Mouse (Mus musculus) cerebellum, postnatal 36 days (tissue): ENCODE measurements around the gene Prkcsh.

ENCODE experiments used
- DNase-seq, 2 experiments: peaks; one replicate each; pipeline ENCODE4 v3.0.0; 2021 to 2022; ENCODE audit warnings: mixed read lengths in 2 of 2

Prkcsh gene

DNA sequence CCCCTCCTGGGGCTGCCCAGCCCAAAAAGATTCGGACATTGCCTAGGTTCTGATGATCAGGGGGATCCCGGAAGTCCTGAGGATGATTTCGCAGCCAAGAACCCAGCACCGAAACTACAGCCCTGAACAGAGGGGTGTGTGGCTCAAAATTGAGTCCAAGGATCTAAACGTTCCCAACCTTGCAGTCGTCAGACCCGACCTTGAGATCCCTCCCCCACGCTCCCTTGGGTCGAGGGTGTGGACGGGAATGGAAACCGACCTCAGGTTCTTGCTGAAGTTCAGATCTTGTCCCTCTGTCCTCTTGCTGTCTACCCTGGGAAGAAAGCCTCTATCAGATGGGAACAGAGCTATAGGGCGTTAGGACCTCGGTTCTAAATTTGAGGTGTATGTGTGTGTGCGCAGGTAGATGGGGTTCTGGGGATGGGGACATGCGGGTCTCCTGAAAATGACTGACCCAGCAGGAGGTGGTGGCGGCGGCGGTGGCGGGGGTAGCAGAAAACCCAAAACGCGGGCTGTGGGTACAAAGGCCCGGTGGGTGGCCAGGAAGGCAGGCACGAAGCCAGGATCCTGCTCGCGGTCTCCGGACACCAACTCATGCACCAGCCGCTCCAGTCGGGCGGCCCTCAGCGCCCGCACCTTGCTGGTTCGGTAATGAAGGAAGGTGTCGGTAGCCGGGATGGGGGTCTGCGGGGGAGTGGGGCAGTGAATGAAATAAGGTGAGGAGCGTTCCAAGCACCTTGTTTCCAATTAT lies 14.8 kb upstream of the Prkcsh start:
- DNase-seq = peak; percentile 73 to 76

DNA sequence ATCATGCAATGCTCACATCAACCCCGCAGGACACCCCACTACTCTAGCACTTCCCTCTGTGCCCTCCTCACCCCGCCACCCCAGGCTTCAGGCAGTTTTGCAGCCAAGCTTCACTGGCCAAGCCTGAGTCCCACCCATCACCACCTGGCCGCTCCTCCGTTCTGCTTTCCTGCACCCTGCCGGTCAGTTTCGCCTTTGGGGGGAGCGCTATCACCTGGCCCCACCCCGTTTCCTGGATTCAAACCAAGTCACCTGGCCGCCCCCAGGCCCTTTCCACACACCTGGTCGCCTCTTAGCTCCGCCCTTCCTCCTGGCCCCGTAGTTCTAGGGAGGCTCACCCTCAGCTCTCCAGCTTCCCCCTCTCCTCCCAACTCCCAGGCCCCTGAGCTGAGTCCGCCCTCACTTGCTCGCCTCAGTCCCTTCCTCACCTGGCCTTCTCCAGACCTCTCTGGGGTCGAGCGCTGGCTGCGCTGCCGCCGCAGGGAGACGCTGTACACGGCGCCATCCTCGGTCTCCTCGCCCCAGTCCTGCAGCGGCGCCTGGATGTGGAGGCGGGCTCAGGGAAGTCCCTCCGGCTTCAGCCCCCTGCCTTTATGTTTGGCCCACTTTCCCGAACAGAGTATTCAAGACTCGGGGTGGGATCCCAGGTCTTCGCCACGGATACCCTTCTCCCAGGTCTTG lies 14.0 kb upstream of the Prkcsh start:
- DNase-seq = peak; percentile 65 to 73

DNA sequence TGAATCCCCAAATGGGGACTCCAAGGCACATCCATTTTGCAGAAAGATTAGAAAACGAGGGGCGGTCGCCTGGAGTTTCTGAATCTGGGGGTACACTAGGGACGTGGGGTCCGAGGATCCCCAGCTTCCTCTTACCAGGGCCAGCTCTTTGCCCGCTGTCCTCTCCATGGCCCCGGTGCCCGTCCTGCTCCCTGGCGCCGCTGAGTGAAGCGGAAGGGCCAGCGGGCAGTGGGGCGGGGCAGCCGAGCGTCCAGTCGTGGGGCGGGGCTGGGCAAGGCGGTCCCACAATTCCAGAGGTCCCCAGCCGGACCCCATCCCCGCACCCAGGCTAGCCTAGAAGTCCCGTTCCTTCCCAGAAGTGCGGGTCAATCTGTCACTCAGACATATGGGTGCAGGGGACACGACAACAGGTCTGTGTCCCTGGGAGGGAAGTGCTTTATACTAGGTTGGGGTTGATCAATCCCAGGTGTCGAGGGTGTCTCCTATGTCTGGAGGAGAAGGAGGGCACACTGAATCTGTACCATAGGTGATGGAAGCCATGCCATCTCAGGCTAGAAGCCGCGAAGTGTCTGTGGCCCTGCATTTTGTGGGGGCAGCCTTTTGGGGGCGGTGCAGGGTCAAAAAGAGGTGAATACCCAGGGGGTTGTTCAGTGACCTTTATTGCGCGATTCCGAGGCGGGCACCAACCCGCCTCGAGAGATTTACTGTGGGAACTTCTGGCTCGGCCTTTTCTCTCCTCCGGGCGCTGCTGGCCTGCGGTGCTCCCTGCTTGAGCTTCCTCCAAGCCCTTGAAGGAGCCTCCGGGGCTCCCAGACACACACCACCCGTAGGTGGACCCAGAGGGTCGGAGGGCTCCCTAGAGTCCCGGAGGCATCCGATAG lies 13.1 kb upstream of the Prkcsh start, which contains the start of gene Rgl3:
TSS of gene Rgl3 (minus strand) at position 217 of the 881 bp plus-strand sequence.
- DNase-seq = peak; percentile 76 to 83

DNA sequence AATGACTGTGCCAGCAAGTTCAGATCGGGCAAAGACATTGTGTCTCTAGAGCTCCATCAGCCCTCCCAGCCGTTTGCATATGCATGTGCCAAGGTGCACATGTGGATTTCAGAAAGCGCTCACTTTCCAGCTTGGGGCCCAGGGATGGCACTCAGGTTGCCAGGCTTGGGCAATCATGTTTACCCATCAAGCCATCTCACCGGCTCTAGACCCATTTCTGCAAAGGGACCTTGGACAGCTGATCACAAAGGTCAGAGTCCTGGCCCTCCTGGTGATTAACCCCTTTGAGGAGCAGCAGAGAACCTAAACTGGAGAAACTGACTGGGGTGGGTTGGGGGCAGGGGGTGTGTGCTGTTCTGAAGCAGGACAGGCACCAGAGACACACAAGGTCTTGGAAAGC lies 10.4 kb upstream of the Prkcsh start:
- no peak for DNase-seq

DNA sequence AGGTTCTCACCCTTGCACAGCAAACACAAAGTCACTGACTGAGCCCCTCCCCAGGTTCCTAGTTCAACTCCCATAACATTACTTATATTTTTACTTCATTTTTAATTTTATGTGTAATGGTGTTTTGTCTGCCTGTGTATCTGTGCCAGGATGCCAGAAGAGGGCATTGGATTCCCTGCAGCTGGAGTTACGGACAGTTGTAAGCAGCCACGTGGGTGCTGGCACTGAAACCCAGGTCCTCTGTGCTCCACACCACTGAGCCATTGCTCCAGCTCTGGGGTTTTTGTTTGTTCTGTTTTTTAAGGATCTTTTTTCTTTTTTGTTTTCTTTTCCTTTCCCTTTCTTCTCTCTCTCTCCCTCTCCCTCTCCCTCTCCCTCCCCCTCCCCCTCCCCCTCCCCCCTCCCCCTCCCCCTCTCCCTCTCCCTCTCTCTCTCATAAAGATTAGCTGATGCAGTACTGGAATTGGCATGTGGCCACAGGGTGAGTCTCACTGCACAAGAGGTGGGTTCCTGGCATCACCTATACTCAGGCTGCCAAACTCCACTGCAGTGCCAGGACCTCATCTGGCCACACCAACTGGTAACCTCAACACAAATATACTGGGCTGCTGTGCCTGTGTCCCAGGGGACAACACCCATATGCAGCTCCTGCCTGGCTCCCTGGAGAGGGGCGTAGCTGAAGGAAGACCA lies 6.3 kb upstream of the Prkcsh start:
- DNase-seq = no peak

DNA sequence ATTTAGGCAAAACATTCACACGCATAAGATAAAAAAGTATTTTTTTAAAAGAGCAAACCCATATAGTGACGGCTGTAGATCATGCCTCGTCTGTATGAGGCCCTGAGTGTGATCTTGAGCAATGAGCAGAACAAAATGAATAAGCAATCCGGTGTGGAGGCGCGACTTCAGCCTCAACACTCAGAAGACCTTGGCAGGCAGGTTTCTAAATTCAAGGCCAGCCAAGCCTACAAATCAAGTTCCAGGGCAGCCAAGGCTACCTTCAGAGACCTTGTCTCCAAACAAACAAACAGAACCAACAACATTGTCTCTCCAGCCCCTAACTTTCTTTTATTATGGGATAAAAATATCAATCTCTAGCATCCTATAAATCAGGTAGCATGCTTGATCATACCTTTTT lies 2.3 kb upstream of the Prkcsh start:
- DNase-seq = no peak

DNA sequence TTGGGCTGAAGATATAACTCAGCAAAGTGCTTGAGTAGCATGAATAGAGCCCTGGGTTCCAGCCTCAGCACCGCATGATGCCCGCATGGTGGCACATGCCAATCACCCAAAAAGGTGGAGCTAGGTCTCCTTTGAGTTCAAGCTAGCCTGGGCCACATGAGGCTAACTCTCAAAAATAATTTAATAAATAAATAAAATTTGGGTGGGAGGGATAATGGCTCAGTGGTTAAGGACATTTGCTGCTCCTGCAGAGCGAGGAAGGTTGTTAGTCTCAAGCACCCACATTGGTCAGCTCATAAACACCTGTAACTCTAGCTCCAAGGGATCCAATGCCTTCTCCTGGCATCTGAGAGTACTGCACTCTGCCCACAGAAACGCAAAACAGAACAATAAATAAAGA lies 973 bp upstream of the Prkcsh start:
- no peak for DNase-seq

DNA sequence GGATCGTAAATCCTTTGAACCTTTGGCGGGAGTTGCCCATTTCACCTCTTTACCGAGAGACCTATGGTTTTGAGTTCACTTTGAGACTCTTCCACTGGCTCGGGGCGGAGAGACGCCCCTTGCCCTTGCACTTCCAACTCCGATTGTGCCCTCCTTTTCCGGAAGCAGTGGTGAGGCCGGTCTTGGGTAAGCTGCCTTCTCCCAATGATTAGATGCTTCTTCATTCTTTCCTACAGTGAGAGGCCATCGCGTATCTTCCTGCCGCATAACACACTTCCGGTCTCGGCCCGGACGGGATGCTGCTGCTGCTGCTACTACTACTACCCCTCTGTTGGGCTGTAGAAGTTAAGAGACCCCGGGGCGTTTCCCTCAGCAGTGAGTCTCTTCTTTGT lies 553 bp downstream of the Prkcsh start:
- no peak for DNase-seq

DNA sequence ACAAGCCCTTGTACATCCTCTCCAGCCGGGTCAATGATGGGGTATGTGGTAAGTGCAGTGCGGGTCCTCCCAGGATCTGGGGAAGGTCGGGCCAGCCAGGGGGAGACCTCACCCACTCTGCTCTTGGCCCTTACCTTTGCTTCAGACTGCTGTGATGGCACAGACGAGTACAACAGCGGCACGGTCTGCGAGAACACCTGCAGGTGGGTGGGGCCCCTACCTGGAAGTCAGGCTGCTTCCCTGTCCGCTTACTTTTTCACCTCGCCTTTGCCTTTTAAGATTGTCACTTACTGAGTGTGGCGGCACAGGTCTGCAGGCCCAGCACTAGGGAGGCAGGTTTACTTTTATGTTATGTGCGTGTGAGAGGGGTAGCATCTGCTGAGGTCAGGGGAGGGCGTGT lies 1.9 kb downstream of the Prkcsh start:
- DNase-seq = no peak

DNA sequence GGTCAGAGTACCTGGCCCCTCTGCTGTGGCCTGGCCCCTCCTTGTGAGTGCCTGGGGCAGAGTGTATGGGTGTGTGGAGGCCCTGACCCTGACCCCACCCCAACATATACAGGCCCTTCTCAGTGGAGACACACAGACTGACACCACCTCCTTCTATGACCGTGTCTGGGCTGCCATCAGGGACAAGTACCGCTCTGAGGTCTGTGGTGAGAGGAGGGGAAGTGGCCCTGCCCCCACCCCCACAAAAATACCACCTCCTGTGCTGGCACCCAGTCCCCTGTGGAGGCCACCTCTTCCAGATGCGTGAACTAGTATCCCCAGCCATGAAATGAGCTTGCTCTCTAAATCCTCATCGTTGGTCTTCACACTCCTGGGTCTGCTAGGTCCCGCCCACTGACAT lies 8.4 kb downstream of the Prkcsh start:
- DNase-seq = no peak

DNA sequence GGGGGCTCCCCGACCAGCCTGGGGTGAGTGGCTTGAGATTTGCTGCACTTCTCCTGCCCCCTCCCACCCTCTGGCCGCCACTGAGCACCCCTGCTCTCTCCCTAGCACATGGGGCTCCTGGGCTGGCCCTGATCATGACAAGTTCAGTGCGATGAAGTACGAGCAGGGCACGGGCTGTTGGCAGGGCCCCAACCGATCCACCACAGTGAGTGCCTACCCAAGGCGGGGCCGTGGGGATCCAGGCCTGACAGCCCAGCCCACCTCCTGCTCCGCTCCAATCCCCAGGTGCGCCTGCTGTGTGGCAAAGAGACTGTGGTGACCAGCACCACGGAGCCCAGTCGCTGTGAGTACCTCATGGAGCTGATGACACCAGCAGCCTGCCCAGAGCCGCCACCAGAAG lies 10.1 kb downstream of the Prkcsh start:
- no peak for DNase-seq

DNA sequence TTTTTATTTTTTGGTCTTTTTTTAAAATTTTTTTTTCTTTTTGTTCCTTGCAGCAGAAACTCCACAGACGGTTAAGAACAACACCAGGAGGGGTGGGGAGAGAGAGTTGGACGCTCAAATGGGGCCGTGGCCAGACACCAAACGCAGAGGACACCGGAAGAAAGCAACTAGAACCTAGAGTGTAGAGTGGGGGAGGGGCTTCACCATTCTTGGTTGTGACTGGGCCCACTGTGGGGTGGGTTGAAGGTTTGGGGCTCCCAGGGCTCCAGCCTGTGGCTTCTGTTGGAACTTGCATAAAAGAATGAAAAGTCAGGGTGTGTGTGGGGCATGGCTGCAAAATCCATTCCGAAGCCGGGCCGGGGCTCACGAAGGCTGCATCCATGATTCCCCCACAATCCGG lies 13.6 kb downstream of the Prkcsh start:
- DNase-seq = no peak

DNA sequence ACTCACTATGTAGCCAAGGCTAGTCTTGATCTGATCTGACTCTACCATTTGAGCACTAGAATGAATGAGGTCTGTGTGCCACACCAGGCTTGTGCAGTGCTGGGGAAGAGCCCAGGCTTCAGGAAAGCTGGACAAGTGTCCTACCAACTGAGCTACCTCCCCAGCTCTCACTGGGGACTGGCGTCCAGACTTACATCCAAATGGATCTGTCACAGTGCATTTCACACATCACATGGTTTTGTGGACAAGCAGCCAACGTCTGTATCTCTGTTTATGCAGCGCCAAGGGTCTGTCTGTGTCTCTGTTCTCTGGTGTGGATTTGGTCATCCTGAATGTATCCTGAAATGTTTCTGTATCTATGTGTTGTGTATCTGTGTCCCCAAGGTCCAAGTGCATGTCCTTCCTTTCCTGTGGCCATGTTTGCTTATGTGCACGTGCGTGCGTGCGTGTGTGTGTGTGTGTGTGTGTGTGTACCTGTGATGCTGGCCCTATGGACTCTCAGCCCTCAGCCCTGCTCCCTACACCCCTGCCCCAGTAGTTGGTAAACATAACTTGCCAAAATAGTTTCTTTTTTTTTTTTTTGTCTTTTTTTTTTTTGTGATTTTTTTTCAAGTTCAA lies 14.7 kb downstream of the Prkcsh start:
- DNase-seq = peak; percentile 60 to 63

DNA sequence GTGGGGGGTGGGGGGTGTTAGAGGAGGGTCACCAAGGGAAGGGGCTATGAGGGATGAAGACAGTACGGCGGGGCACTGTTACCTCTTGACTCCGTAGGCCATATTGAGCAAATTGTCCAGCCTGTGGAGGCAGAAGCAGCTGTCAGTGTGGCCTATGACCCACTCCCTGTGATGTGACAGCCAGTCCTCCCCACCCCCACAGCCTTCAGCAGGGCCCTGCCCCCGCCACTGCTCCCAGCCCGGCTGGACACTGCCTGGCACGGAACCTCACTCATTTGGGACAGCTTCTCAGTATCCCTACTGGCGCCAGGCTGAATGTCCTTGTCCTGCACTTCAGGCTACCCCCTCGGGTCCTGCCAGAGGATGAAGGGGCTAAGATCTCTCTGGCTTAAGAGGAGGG lies 22.0 kb downstream of the Prkcsh start:
- DNase-seq = peak in 1 of 2 experiments; percentile 35

DNA sequence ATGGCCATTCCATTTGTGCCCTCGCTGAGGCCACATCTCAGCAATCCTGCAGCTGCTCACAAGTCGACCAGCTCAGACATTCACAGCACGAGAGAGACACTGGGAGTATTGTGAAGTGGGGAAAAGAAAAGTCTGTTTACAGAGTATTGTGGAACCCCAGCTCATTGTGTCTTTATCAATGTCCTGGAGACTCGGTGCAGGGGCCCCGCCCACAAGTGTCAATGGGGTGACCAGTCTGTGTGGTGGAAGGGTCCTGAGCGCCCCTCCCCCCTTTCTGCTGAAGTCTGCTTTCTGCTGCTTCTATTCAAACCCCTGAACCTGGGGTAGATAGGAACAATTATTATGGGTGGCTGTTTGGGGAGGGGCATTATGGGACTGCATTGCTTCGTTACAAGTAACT lies 25.9 kb downstream of the Prkcsh start:
- DNase-seq = no peak

DNA sequence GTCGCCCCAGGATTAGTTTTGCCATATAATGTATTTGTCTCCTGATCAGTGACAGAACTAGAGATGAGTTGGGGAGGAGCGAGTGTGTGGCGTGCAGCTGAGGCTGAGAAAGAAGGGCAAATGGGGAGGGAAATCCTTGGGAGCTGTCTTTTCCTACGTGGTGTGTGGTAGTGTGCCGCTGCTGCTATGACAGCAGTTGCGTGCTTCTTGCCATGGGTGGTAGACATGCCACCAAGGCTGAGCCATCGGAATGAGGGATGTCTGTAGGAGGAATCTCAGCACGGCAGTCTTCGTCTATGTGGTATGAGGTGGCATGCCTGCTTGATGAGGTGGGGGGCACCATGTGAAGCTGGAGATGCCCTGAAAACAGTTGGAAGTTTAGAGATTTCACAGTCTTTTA lies 27.8 kb downstream of the Prkcsh start:
- DNase-seq = no peak

DNA sequence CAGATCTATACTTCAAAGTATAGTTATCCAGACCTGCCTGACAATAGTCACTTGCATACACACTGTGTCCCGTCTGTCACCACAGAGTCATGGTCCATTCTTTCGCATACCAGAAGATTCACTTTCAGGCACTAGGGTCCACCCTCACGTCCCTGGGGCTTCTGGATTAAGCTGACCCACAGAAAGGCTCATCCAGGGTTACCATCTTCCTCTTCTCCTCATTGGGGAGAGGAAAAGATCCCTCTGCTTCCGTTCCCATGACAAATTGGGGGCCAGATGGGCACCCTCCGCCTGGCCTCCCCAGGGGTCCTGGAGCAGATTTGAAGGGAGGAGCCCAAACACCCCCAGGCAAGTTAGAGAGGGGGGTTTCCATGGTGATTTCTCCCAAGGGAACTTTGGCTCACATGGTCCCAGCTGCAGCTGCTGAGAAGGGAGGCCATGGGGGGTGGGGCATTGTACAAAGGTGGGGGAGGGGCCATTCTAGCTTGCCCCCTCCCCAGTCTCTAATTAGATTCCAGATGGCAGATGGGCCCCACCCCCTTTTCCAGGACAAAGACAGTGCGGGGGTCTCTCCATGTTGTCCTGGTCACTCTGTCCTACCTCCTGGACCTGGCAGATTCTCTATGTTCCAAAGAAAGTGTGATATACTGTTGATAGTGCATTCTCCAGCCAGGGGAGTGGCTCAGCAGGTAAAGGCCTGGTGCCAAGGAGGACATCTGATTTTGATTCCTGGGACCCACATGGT lies 32.9 kb downstream of the Prkcsh start:
- DNase-seq = peak; percentile 37 to 39

DNA sequence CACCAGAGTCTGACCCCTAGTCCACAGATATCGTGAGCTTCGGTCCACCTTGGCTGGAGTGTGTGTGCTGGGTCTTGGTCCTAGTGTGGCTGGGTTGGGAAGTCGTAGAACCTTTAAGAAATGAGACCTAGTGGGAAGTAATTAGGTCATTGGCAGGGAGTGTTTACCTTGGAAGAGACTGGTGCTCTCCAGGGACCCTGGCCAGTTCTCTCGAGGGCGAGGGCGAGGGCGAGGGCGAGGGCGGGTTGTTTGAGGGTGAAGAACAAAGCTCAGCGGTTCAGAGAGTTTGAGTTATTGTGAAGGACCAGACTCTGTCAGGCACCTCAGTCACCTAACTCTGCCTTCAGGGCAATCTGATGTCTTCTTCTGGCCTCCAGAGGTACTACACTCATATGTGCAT lies 35.2 kb downstream of the Prkcsh start:
- DNase-seq = no peak

DNA sequence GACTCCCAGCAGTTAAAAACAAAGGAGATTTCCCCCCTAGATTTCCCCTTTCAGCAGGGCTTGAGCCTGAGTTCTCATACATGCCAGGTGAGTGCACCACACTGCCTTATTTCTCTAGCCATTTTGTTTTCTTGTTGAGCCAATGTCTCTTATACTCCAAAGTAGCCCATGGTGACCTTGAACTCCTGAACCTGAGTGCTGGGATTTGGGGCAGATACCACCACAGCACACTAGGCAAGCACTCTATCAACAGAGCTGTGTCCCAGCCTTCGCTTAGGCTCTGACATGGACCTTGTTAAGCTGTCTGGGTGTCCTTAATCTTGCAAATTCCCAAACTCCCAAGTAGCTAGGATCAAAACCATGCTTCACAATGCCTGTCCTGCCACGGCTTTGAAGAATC lies 39.2 kb downstream of the Prkcsh start:
- no peak for DNase-seq

DNA sequence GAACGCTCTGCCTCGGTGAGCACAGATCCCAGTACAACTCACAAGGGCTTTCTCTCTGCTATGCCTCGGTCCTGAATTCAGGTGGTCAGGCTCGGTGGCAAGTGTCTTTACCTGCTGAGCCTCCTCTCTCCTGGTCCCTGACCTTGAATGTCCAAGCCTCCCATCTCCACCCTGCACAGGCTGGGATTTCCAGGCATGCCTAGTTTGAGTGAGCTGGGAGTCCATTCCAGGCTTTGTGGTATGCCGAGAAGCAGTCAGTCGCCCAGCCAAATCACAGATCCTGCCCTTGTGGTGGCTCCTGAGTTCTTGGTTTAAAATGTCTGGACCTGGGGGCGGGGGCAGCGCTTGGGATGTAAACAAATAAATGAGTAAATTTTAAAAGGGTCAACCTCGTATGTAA lies 44.7 kb downstream of the Prkcsh start:
- DNase-seq = peak; percentile 46 to 49

DNA sequence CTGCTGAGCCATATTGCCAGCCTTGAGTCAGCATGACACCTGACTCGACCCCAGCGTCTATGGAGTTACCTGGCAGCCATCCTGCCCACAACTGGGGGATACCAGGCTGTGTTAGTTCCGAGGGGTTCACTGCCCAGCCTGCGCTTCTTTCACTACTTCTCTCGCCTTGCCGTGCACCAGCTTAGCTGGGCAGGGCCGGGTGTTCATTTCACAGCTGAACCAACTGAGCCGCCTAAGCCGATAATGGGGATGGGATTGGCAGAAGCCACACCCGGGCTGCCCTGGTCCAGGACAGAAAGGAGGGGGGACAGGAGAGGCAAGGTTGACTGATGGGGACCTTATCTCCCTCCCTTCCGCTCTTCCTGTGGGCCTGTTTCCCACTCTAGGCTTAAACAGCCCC lies 46.7 kb downstream of the Prkcsh start:
- DNase-seq = peak; percentile 25 to 30
